Comparison of ENCODE assay signal across 25 mouse cellular contexts in genomic region chr19:59142206-59142605, GRCm38 (mm10). TPM values are rescaled to one million over a fixed set of nuclear protein-coding genes. Genes with fewer than 3 reads are reported as not detected.
"Had no signal": no experiment of that assay in that cellular context is flagged by ENCODE, and none has a peak within 500 bp of the region (broad histone marks: within the 10 kb centered on the region; RNA-seq: fewer than 3 reads in every experiment).

No protein-coding gene starts in this region.

- H3K4me3 ChIP-seq: liver, embryonic 13.5 days; liver, embryonic 15.5 days; lung, embryonic 15.5 days; megakaryocyte, embryonic 14.5 days; midbrain, embryonic 12.5 days; neural tube, embryonic 12.5 days had no signal

- H3K27ac ChIP-seq: liver, embryonic 13.5 days; liver, embryonic 15.5 days; lung, embryonic 15.5 days; macrophage; midbrain, embryonic 12.5 days; neural tube, embryonic 12.5 days had no signal

- H3K4me2 ChIP-seq: liver, embryonic 13.5 days; liver, embryonic 15.5 days; lung, embryonic 15.5 days; midbrain, embryonic 12.5 days; neural tube, embryonic 12.5 days had no signal

- DNase-seq: liver, embryonic 13.5 days; liver, postnatal 0 days; lung, adult 2 months; lung, postnatal 14 days; lung, postnatal 36 days; midbrain, embryonic 14.5 days; right cerebral cortex, adult 18-20 months; right cerebral cortex, postnatal 25 days; right cerebral cortex, postnatal 4 days; spleen, adult 18-20 months; thymus, adult 18-20 months; thymus, postnatal 14 days; thymus, postnatal 36 days had no signal

- H3K27me3 ChIP-seq: liver, embryonic 15.5 days; lung, embryonic 15.5 days; neural tube, embryonic 12.5 days had no signal

- H3K9ac ChIP-seq: liver, embryonic 13.5 days; liver, embryonic 15.5 days; liver, postnatal 0 days; lung, embryonic 15.5 days; midbrain, embryonic 12.5 days; neural tube, embryonic 12.5 days had no signal

- ATAC-seq: liver, postnatal 0 days; lung, postnatal 0 days had no signal

- H3K9me3 ChIP-seq: liver, embryonic 13.5 days; liver, embryonic 15.5 days; lung, embryonic 15.5 days; megakaryocyte, embryonic 14.5 days; midbrain, embryonic 12.5 days; neural tube, embryonic 12.5 days had no signal

- H3K36me3 ChIP-seq: liver, embryonic 13.5 days; liver, embryonic 15.5 days; lung, embryonic 15.5 days; midbrain, embryonic 12.5 days; neural tube, embryonic 12.5 days had no signal

- H3K4me1 ChIP-seq: liver, embryonic 13.5 days; liver, embryonic 15.5 days; lung, embryonic 15.5 days; megakaryocyte, embryonic 14.5 days; neural tube, embryonic 12.5 days had no signal

RNA-seq across cellular contexts. Expression of gene Vax1, which starts 27.6 kb away (rescaled TPM):
- polyA plus RNA-seq: liver, embryonic 13.5 days; liver, embryonic 15.5 days; liver, postnatal 0 days; lung, adult 2 months; lung, embryonic 15.5 days; lung, postnatal 0 days; macrophage; midbrain, embryonic 14.5 days; neural tube, embryonic 12.5 days; neural tube, embryonic 14.5 days; small intestine, adult 2 months; stomach, embryonic 14.5 days; stomach, embryonic 16.5 days; thymus, postnatal 0 days had no signal
